Mouse (Mus musculus): Measurements from ENCODE around the gene Uba52. TPM values are rescaled to one million over a fixed set of nuclear protein-coding genes. Genes with fewer than 3 reads are reported as not detected.
A peak's percentile ranks its signal among the peaks of the same experiment; 100 is the strongest.

Uba52 gene
- total and polyA plus RNA-seq, 3 experiments = 1,322 to 4,646 (median 3,572) TPM

DNA sequence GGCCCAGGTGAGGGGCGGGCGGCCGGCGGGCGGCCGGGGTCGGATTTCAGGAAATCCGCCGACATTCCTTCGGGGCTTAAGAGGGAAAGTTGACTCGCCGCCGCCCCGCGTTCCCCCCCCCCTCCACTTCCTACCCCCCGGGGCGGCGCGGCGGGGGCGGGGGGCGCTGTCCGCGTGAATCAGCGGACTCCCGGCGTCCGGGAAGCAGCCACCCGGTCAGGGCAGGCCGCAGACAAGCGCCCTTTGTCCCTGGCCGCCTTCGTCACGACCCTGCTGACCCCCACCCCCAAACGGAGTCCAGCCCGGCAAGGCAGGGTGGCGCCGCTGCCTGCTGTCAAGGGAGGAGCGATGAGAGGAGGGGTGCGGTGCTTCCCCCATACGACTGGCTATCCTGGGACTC is 21.0 kb downstream of the Uba52 start:
- Histone ChIP-seq H3K4me3 (ENCODE audit: low read depth, low read length) (no peak overlapping the region), H3K4me1 (ENCODE audit: insufficient read depth, low read depth, low read length) (peaks cover 47% of the 10 kb centered on the region), H3K27me3 (ENCODE audit: insufficient read depth, low read length) (peaks cover 98% of the 10 kb centered on the region), H3K9me3 (replicated peaks) (no peaks in the 10 kb centered on the region), H3K36me3 (replicated peaks) (no peaks in the 10 kb centered on the region)
- TF ChIP-seq GATA2 (IDR thresholded peaks at IDR 0.05; ENCODE audit: borderline replicate concordance, low read depth, low read length) (no peak), GATA1 (IDR thresholded peaks at IDR 0.05; ENCODE audit: borderline replicate concordance, low read length) (no peak), CTCF (IDR thresholded peaks at IDR 0.05; ENCODE audit: low read depth, low read length) (no peak), POLR2AphosphoS5 (IDR thresholded peaks at IDR 0.05; ENCODE audit: insufficient replicate concordance, low read depth, low read length) (no peak), TAL1 (conservative IDR thresholded peaks at IDR 0.05; ENCODE audit: low read depth, low read length) (no peak)
- ATAC-seq (ENCODE audit: extremely low read depth, insufficient number of reproducible peaks, low FRiP score, poor library complexity, severe bottlenecking) (no peak), DNase-seq (ENCODE audit: low spot score) (no peak)

GRCm38 (mm10) chr8:70488931-70489470 is 21.6 kb downstream of the Uba52 start:
- DNase-seq (ENCODE audit: low spot score) (no peak), ATAC-seq (ENCODE audit: extremely low read depth, insufficient number of reproducible peaks, low FRiP score, poor library complexity, severe bottlenecking) (no peak)
- no peak overlapping the region for H3K4me3 ChIP-seq (ENCODE audit: low read depth, low read length)
- no peaks in the 10 kb centered on the region for H3K36me3 ChIP-seq (replicated peaks)
- peaks cover 52% of the 10 kb centered on the region for H3K4me1 ChIP-seq (ENCODE audit: insufficient read depth, low read depth, low read length)
- no peaks in the 10 kb centered on the region for H3K9me3 ChIP-seq (replicated peaks)
- peaks cover 98% of the 10 kb centered on the region for H3K27me3 ChIP-seq (ENCODE audit: insufficient read depth, low read length)
- TF ChIP-seq POLR2AphosphoS5 (IDR thresholded peaks at IDR 0.05; ENCODE audit: insufficient replicate concordance, low read depth, low read length) (no peak), CTCF (IDR thresholded peaks at IDR 0.05; ENCODE audit: low read depth, low read length) (no peak), TAL1 (conservative IDR thresholded peaks at IDR 0.05; ENCODE audit: low read depth, low read length) (no peak), GATA1 (IDR thresholded peaks at IDR 0.05; ENCODE audit: borderline replicate concordance, low read length) (no peak), GATA2 (IDR thresholded peaks at IDR 0.05; ENCODE audit: borderline replicate concordance, low read depth, low read length) (no peak)

- TF ChIP-seq CTCF (IDR thresholded peaks at IDR 0.05; ENCODE audit: low read depth, low read length) (no peak), GATA1 (IDR thresholded peaks at IDR 0.05; ENCODE audit: borderline replicate concordance, low read length) (no peak), TAL1 (conservative IDR thresholded peaks at IDR 0.05; ENCODE audit: low read depth, low read length) (no peak), GATA2 (IDR thresholded peaks at IDR 0.05; ENCODE audit: borderline replicate concordance, low read depth, low read length) (no peak), POLR2AphosphoS5 (IDR thresholded peaks at IDR 0.05; ENCODE audit: insufficient replicate concordance, low read depth, low read length) (no peak)
- Histone ChIP-seq H3K4me3 (ENCODE audit: low read depth, low read length) (peak overlapping the region; percentile 52; the same call in 1 of the 2 replicates), H3K9me3 (replicated peaks) (no peaks in the 10 kb centered on the region), H3K4me1 (ENCODE audit: insufficient read depth, low read depth, low read length) (peaks cover 50% of the 10 kb centered on the region), H3K36me3 (replicated peaks) (no peaks in the 10 kb centered on the region), H3K27me3 (ENCODE audit: insufficient read depth, low read length) (peaks cover 97% of the 10 kb centered on the region)
- ATAC-seq (ENCODE audit: extremely low read depth, insufficient number of reproducible peaks, low FRiP score, poor library complexity, severe bottlenecking) (no peak), DNase-seq (ENCODE audit: low spot score) (no peak)
Observed at GRCm38 (mm10) chr8:70487993-70488796, 22.4 kb downstream of the Uba52 start.

- peak within 1 kb of the TSS; percentile 52; the same call in 1 of the 2 replicates for H3K4me3 ChIP-seq (ENCODE audit: low read depth, low read length)
- H3K9me3 ChIP-seq (replicated peaks) = no peaks in the 10 kb centered on the region
- TF ChIP-seq POLR2AphosphoS5 (IDR thresholded peaks at IDR 0.05; ENCODE audit: insufficient replicate concordance, low read depth, low read length) = no peak
- no peak for TF ChIP-seq TAL1 (conservative IDR thresholded peaks at IDR 0.05; ENCODE audit: low read depth, low read length)
- no peak for TF ChIP-seq GATA1 (IDR thresholded peaks at IDR 0.05; ENCODE audit: borderline replicate concordance, low read length)
- no peak for TF ChIP-seq CTCF (IDR thresholded peaks at IDR 0.05; ENCODE audit: low read depth, low read length)
- no peak for TF ChIP-seq GATA2 (IDR thresholded peaks at IDR 0.05; ENCODE audit: borderline replicate concordance, low read depth, low read length)
- peaks cover 96% of the 10 kb centered on the region for H3K27me3 ChIP-seq (ENCODE audit: insufficient read depth, low read length)
- DNase-seq (ENCODE audit: low spot score) (no peak), ATAC-seq (ENCODE audit: extremely low read depth, insufficient number of reproducible peaks, low FRiP score, poor library complexity, severe bottlenecking) (no peak)
- peaks cover 39% of the 10 kb centered on the region for H3K4me1 ChIP-seq (ENCODE audit: insufficient read depth, low read depth, low read length)
- no peaks in the 10 kb centered on the region for H3K36me3 ChIP-seq (replicated peaks)
Observed at GRCm38 (mm10) chr8:70486941-70487520, 23.6 kb downstream of the Uba52 start, which contains the start of gene Tmem59l. TSS of gene Tmem59l (minus strand) at chr8:70487358.

DNA sequence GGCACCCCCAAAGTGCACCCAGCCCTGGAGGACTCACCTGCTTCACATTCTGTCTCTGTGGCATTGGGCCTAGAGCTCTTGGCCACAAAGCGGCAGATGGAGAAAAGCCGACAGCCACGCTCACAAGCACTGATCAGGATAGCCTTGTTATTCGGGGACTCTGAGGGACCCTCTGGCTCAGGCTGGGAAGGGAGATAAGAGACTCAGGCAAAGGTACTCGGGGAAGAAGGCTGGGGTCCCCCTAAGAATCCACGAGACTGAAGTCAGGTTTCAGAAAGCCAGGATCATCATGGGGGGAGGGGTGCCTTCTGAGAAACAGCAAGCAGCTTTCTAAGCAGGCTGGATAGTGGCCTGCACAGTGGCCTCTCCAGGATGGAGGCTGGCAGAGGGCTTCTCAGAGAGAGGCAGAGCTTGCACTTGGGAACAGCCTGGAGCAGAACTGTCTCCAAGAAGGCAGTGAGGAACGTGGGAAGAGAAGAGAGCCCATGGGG is 24.4 kb downstream of the Uba52 start:
- no peak for DNase-seq (ENCODE audit: low spot score)
- no peak for TF ChIP-seq GATA2 (IDR thresholded peaks at IDR 0.05; ENCODE audit: borderline replicate concordance, low read depth, low read length)
- TF ChIP-seq TAL1 (conservative IDR thresholded peaks at IDR 0.05; ENCODE audit: low read depth, low read length) = no peak
- TF ChIP-seq CTCF (IDR thresholded peaks at IDR 0.05; ENCODE audit: low read depth, low read length) = no peak
- no peak for ATAC-seq (ENCODE audit: extremely low read depth, insufficient number of reproducible peaks, low FRiP score, poor library complexity, severe bottlenecking)

DNA sequence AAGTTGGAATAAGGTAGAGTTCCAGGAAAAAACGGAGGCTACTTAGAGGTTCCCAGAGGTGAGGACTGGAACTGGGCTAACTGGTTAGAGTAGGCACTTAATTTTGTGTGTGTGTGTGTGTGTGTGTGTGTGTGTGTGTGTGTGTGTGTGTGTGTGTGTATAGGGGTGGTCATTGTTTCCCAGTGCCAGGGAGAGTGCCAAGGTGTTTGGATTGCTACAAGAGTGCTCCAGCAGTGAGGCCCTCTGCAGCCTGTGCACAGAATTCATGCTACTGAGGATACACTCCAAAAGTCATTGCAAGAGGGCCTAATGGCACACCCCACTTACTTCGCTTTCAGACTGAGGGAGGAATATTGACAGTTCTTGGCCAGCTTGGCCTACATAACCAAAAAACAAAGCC is 27.7 kb downstream of the Uba52 start:
- no peak for ATAC-seq (ENCODE audit: extremely low read depth, insufficient number of reproducible peaks, low FRiP score, poor library complexity, severe bottlenecking)
- peaks cover 79% of the 10 kb centered on the region for H3K27me3 ChIP-seq (ENCODE audit: insufficient read depth, low read length)
- TF ChIP-seq TAL1 (conservative IDR thresholded peaks at IDR 0.05; ENCODE audit: low read depth, low read length) = no peak
- no peak for TF ChIP-seq CTCF (IDR thresholded peaks at IDR 0.05; ENCODE audit: low read depth, low read length)
- TF ChIP-seq GATA1 (IDR thresholded peaks at IDR 0.05; ENCODE audit: borderline replicate concordance, low read length) = no peak
- no peak for TF ChIP-seq POLR2AphosphoS5 (IDR thresholded peaks at IDR 0.05; ENCODE audit: insufficient replicate concordance, low read depth, low read length)
- TF ChIP-seq GATA2 (IDR thresholded peaks at IDR 0.05; ENCODE audit: borderline replicate concordance, low read depth, low read length) = no peak

More for the DNA sequence above, 24.4 kb downstream of the Uba52 start:
- H3K36me3 ChIP-seq (replicated peaks) = no peaks in the 10 kb centered on the region
- no peaks in the 10 kb centered on the region for H3K9me3 ChIP-seq (replicated peaks)
- peaks cover 95% of the 10 kb centered on the region for H3K27me3 ChIP-seq (ENCODE audit: insufficient read depth, low read length)
- peaks cover 39% of the 10 kb centered on the region for H3K4me1 ChIP-seq (ENCODE audit: insufficient read depth, low read depth, low read length)
- H3K4me3 ChIP-seq (ENCODE audit: low read depth, low read length) = no peak overlapping the region

More for the DNA sequence above, 27.7 kb downstream of the Uba52 start:
- peaks cover 34% of the 10 kb centered on the region for H3K4me1 ChIP-seq (ENCODE audit: insufficient read depth, low read depth, low read length)
- no peaks in the 10 kb centered on the region for H3K9me3 ChIP-seq (replicated peaks)
- no peak for DNase-seq (ENCODE audit: low spot score)
- no peak overlapping the region for H3K4me3 ChIP-seq (ENCODE audit: low read depth, low read length)
- H3K36me3 ChIP-seq (replicated peaks) = no peaks in the 10 kb centered on the region
